Mouse (Mus musculus): ENCODE data around the gene Creg1.

Creg1 gene

DNA sequence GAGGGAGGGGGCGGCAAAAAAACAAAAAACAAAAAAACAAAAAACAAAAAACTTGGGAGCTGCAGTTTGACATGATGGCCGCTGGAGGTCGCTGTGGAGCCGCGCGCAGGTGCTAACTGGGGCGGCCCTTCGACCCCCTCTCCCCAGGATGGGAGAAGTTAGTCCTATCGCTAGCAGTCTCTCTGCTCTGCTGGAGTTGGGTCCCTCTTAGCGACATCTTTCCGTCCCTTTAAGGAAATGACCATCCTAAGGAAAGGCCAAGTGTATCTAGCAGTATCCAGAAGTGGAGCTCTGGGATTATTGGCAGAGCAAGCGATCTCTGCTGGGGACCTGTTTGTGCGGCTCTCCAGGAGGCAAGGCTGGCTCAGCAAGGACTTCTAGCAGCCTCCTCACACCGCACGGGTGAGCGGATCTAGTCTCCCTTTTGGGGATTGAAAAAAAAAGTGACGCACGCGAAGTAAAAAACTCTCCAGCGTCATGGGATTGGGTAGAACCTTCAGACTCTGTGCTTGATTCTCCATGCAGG lies 17.1 kb downstream of the Creg1 start:
- peak; percentile 60 for ATAC-seq (ENCODE audit: insufficient number of reproducible peaks, low FRiP score, low TSS enrichment)

DNA sequence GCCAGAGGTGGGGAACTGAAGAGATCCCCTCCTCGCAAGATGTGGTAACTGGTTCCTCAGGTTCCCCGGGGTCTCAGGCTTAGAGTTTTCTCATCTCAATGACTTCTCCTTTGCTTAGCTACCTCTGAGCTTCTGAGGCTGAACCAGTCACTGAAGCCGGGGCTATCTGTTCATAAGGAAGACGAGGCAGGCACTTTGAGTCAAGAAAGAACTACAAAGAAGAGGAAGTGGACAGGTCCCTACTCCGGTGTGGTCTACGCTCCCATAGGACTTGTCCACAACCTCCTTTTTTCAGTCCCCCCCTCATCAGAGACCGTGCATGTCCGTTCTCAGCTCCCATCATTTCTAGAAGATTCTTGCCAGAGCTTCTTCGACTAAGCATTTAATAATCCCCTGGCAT lies 17.9 kb downstream of the Creg1 start:
- no peak for ATAC-seq (ENCODE audit: insufficient number of reproducible peaks, low FRiP score, low TSS enrichment)

DNA sequence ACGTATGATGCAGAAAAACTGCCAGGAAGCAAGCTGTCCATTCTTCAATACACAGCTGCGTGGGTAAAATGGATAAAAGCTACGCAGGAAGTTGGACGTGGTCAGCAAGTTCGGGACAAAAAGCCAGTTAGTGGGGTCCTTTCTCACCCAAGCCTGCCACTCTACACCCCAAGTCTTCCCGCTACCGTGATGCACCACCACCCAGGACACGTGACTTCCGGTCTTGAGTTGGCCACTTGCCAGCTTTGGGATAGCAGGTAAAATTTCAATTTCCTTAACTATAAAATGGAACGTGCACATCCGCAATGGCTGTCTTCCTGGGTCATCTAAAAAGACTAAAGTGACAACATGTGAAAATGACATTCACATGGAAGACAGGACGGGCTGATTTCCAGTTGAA lies 18.4 kb downstream of the Creg1 start:
- no peak for ATAC-seq (ENCODE audit: insufficient number of reproducible peaks, low FRiP score, low TSS enrichment)

DNA sequence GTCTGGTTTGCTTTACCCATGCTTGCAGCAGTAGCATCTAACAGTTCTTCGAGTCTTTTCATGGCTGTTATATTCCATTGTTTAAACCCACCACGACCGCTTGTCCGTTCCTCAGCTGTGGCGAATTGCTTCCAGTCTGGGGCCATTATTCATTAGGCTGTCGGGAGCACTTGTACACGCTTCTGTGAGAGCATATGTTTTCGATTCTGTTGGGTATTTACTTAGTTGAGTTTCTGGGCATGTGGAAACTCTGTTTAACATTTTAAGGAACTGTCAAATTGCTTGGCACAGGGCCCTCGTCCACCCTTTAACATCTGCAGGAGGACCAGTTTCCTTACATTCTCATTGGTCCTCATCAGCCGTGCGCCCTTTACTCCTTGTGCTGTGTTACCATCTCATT lies 22.8 kb downstream of the Creg1 start:
- no peak for ATAC-seq (ENCODE audit: insufficient number of reproducible peaks, low FRiP score, low TSS enrichment)

DNA sequence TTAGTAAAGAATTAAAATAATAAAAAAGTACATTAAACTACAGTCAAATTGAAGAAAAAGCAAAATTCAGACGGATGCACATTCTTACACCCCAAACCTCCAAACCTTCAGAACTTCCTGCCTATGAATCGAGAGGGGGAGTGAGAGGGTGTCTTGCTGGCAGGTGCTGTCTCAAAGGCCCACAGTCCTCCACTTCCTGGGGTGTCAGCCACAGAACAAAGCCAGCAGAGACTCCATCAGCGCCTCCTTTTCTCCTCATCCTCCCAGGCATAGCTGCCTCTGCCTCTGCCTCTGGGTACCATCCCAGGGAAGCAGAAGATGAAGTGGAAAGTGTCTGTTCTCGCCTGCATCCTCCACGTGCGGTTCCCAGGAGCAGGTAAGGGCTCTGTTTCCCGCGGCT lies 25.0 kb downstream of the Creg1 start, which contains the start of gene Cd247:
Gene Cd247, plus strand, starts transcription at position 171 of the 400 bp plus-strand sequence.
- no peak for ATAC-seq (ENCODE audit: insufficient number of reproducible peaks, low FRiP score, low TSS enrichment)

DNA sequence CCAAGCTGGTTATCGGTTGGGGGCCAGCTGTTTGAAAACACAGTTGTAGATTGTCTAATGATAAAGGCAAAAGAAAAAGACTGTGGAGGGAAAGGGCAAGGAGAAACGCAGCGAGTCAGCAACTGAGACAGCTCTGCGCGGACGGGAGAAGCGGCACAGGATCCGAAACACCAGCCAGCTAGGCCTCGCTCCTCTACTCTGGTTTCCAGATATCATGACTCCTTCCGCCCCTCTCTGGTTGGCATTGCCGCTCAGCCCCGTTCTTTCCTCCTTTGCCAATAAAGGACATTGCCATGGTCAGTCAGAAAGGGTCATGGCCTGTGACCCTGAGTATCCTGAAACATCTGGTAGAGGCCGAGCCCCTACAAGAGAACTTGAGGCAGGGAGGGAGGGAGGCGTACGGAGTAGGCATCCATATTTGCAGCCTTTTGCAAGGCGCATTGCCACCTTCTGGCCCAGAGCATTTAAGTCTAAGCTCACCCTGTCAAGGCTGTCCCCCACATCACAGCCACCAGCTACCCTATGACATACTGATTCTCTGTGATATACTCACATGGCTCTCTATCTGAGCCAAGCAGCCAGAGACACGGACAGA lies 25.6 kb downstream of the Creg1 start:
- ATAC-seq (ENCODE audit: insufficient number of reproducible peaks, low FRiP score, low TSS enrichment): no peak

DNA sequence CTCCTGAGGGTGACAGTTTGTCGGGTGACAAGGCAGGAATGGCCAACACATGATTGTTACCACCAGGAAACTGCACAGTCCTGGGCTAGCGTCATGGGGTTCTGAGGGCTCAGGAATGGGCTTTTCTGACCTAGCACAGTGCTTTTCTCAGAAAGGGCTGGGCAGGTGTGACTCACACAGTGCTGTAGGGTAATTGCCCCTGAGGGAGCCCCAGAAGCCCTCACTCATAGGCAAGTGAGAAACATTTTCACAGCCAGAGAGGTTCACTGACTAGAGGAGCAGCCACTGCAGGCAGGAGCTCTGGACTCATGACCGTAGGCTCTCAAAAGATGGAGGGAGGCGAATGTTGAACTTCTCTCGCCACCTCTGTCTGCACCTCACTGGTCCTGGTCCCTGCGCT lies 26.4 kb downstream of the Creg1 start:
- no peak for ATAC-seq (ENCODE audit: insufficient number of reproducible peaks, low FRiP score, low TSS enrichment)

DNA sequence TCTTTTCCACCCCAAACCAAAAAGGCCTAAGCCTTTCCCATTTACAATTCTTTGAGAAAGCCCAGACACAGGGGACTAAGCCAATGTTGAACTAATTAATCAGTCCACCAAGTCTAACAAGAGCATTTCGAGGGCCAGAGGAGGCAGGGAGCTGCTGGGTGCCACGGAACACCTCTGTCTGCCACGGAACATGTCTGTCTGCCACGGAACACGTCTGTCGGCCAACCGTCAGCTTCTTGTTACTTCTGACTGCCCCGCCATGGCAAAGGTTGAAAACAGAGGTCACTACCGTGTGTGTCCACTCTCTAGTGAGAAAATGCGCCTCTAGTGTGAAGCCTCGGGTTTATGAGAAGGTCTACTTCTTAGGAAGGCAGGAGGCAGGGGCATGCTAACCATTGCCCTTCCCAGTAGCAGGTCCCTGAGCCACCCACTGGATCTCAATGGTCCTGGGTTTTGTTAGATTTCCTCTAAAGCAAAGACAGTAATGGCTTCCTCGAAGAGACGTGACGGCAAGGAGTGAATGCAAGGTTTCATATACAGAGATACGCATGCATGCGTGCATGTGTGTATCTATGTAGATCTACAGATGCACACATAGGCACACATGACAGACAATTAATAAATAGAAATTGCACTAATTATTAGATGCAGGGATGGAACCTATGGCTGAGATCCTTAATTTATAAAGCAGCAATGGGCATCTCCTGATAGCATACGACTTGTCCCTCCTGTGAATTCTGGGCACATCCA lies 27.1 kb downstream of the Creg1 start:
- ATAC-seq (ENCODE audit: insufficient number of reproducible peaks, low FRiP score, low TSS enrichment): no peak

DNA sequence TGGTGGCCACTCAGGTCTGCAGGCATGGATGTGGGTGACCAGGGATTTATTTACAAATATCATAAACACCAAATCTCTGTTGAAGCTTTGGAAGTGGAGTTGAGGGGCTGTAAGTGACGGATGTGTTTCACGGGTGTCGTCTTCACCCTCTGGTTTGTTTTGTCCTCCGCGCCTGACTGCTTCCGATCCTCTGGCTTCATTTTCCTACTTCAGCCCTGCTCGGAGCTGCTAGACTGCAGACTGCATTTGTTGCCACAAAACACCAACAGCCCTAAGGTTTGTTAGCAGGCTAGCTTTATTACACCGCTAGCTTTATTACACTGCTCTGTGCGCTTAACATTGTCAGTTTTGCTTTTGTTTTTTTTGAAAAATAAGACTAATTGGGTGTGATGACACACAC lies 27.9 kb downstream of the Creg1 start:
- ATAC-seq (ENCODE audit: insufficient number of reproducible peaks, low FRiP score, low TSS enrichment): no peak

DNA sequence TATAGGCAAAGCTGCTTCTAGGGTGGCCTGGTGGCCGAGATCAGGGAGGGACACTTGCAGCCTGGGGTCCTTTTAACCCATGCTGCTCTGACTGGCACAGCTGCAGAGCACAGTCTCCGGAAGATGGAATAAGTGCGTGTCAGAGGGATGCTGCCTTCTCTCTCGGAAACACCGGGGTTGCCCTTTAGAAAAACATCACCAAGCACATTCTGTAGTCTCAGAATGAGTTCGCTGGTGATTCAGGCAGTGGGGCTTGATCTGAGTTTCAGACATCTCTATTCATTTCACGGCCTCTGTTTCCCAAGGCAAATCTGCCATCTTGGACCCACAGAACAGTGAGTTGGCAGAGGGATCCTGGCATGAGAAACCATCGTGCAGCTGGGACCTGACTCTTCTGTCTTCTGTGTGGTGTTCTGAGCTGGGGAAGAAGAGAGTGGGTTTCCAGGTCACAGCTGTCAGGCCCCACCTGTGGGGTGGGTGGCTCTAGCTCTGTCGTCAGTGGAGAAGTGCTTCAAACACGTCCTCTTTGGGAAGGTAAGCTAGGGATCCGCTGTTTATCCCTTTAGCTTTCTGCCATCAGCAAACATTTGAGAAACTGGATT lies 38.3 kb downstream of the Creg1 start:
- no peak for ATAC-seq (ENCODE audit: insufficient number of reproducible peaks, low FRiP score, low TSS enrichment)

DNA sequence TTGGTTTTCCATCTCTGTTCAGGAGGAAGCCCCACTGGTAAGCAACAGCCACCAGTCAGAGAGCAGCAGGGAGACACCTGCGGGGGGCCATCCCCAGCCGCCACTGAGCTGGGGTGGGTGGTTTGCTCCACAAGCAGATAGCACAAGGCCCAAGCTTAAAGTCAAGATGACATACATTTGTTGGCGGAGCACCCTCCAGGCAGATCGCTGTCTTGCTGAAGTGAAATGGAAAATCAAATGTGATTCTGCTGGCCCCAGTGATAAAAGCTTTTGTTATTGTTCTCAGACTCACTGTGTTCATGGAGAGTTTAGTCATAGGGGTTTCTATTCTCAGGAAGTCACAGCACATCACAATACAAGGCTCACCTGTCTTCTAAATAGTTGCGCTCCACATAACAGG lies 39.6 kb downstream of the Creg1 start:
- ATAC-seq (ENCODE audit: insufficient number of reproducible peaks, low FRiP score, low TSS enrichment): no peak

DNA sequence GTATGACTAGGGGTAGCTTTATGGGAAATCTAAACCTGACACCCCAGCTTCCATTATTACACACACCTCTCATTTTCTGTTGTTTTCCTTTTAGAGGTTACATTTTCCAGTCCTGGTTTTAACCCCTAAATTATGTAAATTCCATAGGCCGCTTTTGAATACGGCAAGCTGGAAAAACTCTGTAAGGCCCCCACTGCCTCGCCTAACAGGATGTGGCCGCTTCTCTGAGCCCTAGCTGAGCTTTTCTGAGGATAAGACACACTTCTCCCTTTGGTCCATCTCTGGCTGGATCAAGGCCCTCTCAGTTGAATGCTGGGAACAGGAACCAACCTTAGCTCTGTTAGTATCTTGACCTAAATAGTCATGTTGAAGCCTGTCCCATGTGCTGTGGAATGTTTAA lies 40.6 kb downstream of the Creg1 start:
- no peak for ATAC-seq (ENCODE audit: insufficient number of reproducible peaks, low FRiP score, low TSS enrichment)

DNA sequence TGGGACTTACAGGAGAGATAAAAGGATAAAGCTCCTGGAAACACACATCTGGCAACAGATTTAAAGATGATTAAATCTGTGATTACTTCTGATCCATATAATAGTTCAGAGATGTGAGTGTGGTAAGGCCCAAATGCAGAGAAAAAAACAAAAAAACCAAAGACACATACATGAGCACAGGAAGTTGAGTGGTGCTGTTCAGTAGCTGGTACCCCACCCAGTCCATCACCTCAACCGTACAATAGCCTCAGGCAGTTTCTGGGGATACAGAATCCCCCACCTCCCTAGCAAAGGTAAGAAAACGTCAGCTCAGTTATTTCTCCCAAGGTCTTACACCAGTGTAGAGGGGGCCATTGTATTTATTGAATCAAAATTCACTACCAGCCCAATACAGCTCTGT lies 47.1 kb downstream of the Creg1 start:
- no peak for ATAC-seq (ENCODE audit: insufficient number of reproducible peaks, low FRiP score, low TSS enrichment)

DNA sequence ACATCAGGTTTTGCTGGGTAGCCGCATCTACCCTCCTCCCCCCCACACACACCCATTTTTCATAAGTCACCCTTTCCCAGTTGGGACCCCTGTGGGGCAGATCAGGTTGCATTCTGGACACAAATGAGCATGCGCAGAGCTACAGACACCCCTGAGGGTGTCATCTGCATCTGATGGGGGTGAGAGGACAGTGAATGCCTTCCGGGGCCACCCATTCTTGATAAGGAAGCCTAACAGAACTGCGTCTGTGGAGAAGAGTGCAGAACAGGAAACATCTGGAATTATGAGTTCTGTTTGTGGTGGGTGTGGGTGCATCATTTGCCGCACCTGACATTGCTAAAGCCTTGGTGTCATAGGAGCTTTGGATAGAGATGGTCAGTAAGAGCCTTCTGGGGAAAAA lies 47.6 kb downstream of the Creg1 start:
- ATAC-seq (ENCODE audit: insufficient number of reproducible peaks, low FRiP score, low TSS enrichment): no peak

DNA sequence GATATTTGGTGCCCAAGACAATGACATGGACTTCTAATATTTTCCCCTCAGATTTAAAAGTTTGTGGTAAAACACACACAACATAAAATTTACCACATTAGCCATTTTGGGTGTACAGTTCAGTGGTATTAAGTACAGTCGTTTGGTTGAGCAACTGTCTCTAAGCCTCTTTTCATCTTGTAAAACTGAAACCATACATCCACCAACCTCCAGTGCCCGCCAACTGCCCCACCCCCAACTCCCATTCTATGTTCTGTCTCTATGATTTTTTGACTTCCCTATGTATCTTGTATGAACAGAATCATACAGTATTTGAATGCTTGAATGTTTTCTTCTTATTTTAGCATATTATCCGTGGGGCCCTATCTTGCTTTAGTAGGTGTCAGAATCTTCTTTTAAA lies 49.2 kb downstream of the Creg1 start:
- no peak for ATAC-seq (ENCODE audit: insufficient number of reproducible peaks, low FRiP score, low TSS enrichment)

DNA sequence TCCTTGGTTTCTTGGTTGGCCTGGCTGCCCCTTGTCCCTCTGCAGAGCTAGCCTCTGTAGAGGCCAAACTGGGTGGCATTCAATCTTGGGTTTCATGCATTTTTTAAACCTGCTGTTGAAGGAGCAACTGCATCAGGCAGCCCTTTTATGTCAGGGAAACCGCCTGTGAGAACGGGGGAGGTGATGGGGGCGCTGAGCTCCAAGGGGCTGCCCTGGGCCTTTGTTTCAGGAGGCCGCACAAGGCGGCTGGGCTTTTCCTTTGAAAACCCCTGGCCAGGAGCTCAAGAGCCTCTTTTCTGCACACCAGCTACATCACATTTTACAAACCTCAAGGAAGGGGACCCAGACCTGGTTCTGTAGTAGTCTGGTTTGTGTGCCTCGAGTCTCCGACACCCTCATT lies 50.6 kb downstream of the Creg1 start:
- no peak for ATAC-seq (ENCODE audit: insufficient number of reproducible peaks, low FRiP score, low TSS enrichment)

DNA sequence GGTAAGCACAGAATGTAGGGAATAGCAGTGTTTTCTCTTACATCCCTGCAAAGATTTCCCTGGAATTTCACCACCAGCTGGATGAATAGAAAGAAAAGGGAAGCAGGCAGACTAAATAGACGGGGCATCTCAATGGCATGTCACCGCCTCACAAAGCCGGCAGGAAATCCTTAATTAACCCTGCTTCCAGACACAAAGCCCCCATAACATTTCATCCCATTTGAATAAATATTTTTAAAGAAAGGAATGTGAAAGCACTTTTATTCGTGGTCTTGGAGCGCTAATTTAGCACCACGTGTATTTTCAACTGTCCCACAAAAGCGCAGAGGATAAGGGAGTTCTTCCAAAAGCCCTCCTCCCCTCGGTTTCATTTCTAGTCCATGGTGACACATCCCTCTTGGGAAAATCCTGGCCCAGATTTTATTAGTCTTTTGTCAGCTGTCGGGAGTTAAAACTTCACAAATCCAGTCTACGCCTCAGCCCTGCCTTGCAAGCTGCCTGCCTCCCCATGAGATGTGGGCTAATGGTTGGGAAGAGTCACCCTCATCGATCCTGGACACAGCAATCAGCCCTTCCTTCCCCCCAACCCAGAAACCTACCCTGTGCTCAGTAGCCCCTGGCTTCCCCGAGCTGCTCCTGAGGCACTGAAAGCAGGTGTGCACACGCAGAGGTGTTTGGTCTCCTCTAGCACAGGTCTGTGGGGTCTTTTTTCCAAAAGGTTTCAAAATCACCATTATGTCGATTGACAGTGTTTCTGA lies 51.2 kb downstream of the Creg1 start:
- ATAC-seq (ENCODE audit: insufficient number of reproducible peaks, low FRiP score, low TSS enrichment): no peak

DNA sequence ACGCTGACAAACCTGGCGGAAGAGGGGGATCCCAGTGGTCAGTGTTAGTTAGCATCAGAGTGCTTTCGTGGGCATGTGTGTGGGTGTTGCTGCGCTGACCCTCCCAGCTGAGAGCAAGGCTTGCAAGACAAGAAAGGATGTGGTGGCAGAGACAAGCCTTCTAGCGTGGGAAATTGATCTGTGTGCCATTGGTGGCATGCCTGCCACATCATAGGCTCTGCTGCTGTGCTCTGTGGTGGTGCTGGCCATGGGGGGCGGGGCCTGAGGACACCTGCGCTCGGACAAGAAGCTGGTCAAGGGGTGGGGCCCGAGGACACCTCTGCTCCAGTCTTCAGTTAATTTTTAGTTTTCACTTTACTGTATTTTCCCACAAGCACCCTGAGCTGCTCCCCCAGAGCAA lies 52.8 kb downstream of the Creg1 start:
- no peak for ATAC-seq (ENCODE audit: insufficient number of reproducible peaks, low FRiP score, low TSS enrichment)

DNA sequence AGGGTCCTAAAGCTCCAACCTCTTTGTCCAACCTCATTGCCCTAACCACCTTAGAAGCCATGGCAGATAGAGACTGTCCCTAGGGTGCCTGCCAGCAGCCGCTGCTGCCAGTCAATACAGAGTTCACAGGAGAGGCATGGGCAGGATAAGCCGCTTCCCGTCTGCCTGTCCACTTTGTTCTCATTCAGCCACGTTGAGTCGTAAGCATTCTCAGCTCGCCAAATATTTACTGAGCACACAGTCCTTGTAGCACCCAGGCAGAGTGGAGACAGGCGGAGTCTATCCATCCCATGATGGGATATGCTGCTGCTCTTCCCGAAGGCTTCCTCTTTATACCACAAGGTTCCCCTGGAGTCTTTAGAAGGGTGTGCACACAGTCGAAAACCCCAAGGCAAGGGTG lies 53.7 kb downstream of the Creg1 start:
- no peak for ATAC-seq (ENCODE audit: insufficient number of reproducible peaks, low FRiP score, low TSS enrichment)

DNA sequence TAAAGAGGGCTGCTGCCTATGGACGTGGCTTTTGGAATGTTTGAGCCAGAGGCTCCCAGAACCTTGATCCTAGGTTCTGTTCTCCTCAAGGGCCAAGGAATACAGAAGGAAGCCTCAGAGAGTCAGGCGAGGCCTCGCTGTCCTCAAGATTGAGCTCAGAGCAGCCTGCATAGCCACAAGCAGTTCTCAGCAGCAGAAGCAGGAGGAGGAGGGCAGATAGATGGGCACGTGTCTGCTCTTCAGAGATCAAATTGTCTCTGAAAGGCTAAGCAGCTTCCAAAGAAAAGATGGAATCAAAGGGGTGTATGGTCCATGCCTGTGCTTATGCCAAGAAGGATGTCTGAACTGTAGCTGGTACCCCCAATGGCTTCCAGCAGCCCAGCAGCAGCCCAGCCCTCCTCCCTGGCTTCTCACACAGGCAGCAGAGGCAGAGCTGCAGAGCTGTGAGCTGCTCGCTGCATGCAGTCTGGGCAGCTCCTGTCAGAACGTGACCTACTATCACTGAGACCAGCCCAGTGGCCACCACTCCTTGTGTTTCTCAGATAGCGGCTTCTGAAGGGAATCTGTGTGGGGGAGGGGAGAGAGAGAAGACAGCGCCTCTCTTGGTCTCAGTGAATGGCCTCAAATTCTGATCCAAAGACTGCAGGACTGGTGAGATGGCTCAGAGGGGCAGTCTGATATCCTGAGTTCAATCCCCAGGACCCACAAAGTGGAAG lies 54.8 kb downstream of the Creg1 start:
- no peak for ATAC-seq (ENCODE audit: insufficient number of reproducible peaks, low FRiP score, low TSS enrichment)
